Mouse (Mus musculus) embryo, embryonic 10 days (tissue): Measurements from ENCODE around the gene C2cd2l.
"Not testable (repeated sequence)": the region's sequence is repeated elsewhere in the genome, so short reads cannot be mapped to it uniquely, and the experiment has no call there.

Experiments
- DNase-seq: peaks from one replicate; pipeline ENCODE4 v3.0.0-alpha.2; 2015; ENCODE audit warnings: low spot score

The C2cd2l gene

GRCm38 (mm10) chr9:44313476-44314256 lies 6.4 kb downstream of the C2cd2l start:
- DNase-seq: no peak

- peak; percentile 63 for DNase-seq
Observed at GRCm38 (mm10) chr9:44311136-44312134, 8.7 kb downstream of the C2cd2l start.

- DNase-seq: no peak
Observed at GRCm38 (mm10) chr9:44310750-44311135, 9.3 kb downstream of the C2cd2l start.

GRCm38 (mm10) chr9:44309756-44310155 lies 10.3 kb downstream of the C2cd2l start:
- DNase-seq: no peak

- DNase-seq: no peak
Observed at GRCm38 (mm10) chr9:44307248-44307647, 12.8 kb downstream of the C2cd2l start.

GRCm38 (mm10) chr9:44306532-44306931 lies 13.6 kb downstream of the C2cd2l start:
- no peak for DNase-seq

- DNase-seq: peak; percentile 100
Observed at GRCm38 (mm10) chr9:44305466-44306079, 14.5 kb downstream of the C2cd2l start, which contains the start of gene Hinfp. TSS of gene Hinfp (minus strand) at chr9:44305671.

GRCm38 (mm10) chr9:44300001-44300400 lies 20.1 kb downstream of the C2cd2l start:
- DNase-seq: not testable (repeated sequence)

GRCm38 (mm10) chr9:44292490-44292889 lies 27.6 kb downstream of the C2cd2l start:
- DNase-seq: peak; percentile 71

- peak; percentile 47 for DNase-seq
Observed at GRCm38 (mm10) chr9:44288959-44289291, 31.2 kb downstream of the C2cd2l start.

- peak; percentile 51 for DNase-seq
Observed at GRCm38 (mm10) chr9:44288076-44288958, 31.8 kb downstream of the C2cd2l start, which contains the start of gene Abcg4. TSS of gene Abcg4 (minus strand) at chr9:44288615.

GRCm38 (mm10) chr9:44287401-44288075 lies 32.5 kb downstream of the C2cd2l start:
- peak; percentile 62 for DNase-seq

- no peak for DNase-seq
Observed at GRCm38 (mm10) chr9:44287003-44287400, 33.1 kb downstream of the C2cd2l start.

- DNase-seq: no peak
Observed at GRCm38 (mm10) chr9:44286256-44286850, 33.7 kb downstream of the C2cd2l start.

GRCm38 (mm10) chr9:44283183-44283582 lies 36.9 kb downstream of the C2cd2l start:
- DNase-seq: no peak

GRCm38 (mm10) chr9:44269973-44270372 lies 50.1 kb downstream of the C2cd2l start:
- DNase-seq: no peak

- no peak for DNase-seq
Observed at GRCm38 (mm10) chr9:44269077-44269476, 51.0 kb downstream of the C2cd2l start.

GRCm38 (mm10) chr9:44268432-44268831 lies 51.7 kb downstream of the C2cd2l start, which contains the start of gene Nlrx1:
TSS of gene Nlrx1 (minus strand) at chr9:44268599.
- DNase-seq: no peak

GRCm38 (mm10) chr9:44268027-44268360 lies 52.1 kb downstream of the C2cd2l start:
- DNase-seq: peak; percentile 78

GRCm38 (mm10) chr9:44267319-44268026 lies 52.6 kb downstream of the C2cd2l start:
- DNase-seq: peak; percentile 61
